Mouse (Mus musculus) regulatory T cell (primary cell): Measurements from ENCODE around the gene Palm2.

Experiments used
- in situ Hi-C: fragments of 300-600 bp; cut with MboI, MseI; formaldehyde crosslinking; loops from one replicate; pipeline ENCODE4 v1.15.1; 2025; ENCODE audit warnings: high pct_unique_total_duplicates

The Palm2 gene

DNA sequence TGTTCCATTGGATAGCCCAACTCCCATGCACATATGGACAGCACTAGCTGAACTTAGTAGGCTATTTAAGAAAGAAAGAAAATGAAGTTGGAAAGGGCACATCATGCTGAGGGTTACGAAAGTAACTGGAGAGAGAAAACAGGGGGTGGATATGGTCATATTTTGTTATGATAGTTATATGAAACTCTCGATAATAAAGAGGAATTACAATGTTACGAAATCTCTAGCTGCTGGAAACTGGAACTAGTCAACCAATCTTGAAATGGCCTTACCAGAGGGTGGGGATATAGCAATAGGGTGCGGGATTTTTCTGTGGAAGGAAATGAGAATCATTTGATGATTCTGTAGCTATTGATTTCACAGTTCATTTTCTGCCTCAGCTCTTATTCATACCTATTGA lies 180.6 kb downstream of the Palm2 start:
- in situ Hi-C loops, result no loop called here

DNA sequence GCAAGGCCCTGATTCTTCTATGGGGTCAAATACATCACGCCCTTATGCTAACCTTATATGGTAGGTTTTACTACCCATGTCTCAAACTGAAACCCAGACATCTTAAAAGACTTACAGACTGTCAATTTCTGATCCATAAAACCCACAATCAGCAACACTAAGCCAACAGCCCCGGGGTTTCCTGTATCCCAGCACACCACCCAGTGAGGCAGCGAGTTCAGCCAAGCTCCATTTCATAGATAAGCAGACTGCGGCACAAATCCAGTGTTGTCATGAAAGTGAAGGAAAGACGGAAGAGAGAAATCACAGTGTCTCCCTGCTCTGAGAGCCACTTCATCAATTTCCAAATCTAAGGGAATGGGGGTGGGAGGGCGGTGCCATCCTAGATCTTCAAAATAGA lies 184.7 kb downstream of the Palm2 start:
- in situ Hi-C loops, result no loop called here

DNA sequence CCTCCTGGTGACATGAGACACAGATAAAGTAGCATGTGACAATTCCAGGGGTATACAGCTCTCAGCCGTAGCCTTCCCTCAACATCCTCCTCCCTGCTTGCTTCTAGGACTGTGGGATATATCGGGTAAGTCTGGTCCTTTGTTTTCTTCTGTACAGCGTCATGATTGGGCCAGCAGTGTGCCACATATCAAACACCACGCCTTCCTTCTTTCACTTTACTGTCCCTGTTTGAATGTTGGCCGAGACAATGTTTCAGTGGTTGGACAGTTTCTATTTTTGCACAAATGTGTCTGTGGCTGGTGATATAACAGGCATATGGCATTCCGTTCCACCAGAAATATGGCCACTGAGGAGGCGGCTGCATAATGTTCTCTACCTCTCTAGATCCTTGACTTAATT lies 188.8 kb downstream of the Palm2 start:
- in situ Hi-C loops, result no loop called here

DNA sequence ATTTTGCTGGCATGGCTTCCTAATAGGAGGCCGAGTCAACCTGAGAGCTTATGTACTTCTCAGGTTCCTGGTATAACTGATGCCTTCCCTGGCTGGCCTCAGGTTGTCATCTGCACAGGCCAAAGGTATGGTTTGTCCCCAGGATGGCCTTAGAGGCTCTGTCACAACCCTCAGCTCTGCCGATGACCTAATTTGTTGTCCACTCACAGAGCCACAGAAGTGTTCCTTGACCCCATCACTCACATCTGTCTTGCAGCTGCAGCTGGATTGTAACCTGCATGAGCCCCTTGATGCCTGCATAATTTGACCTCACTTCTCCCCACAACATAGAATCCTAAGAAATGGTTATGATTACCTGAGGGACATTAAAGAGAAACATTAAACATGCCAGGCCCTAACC lies 190.8 kb downstream of the Palm2 start:
- in situ Hi-C loops, result no loop called here

DNA sequence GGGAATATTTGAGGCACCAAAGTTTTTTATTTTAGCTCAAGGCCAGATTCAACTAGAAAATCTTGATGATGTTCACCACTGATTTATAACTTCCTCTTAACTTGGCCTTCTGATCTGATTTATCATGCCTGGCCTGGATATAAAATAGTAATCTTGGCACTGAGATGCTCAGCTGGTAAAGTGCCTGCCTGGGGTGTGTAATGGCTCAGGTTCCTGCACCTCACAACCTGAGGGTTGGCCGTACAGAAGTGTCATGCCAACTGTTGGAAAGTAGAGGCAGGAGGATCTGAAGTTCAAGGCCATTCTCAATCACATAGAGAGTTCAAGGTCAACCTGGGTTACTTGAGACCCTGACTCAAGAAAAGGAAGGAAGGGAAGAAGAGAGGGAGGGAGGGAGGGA lies 191.3 kb downstream of the Palm2 start:
- in situ Hi-C loops, result no loop called here

DNA sequence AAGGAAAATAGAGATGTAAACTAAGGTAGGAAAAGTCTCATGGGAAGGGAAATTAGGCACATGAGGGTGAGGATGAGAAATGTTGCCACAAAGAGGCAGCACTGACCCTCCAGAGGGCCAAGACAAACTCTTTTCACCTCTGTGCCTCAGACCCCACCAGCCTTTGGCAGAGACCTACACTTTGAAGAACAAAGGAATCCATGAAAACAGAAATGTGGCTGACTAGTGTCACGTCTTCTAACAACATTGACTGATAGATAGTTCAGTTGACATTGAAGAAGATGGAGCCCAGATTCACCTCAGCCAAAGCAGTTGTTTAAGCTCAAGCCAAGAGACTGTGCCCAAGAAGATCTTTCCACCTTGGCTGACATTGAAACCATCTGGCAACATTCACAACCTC lies 191.7 kb downstream of the Palm2 start:
- in situ Hi-C loops, result no loop called here

DNA sequence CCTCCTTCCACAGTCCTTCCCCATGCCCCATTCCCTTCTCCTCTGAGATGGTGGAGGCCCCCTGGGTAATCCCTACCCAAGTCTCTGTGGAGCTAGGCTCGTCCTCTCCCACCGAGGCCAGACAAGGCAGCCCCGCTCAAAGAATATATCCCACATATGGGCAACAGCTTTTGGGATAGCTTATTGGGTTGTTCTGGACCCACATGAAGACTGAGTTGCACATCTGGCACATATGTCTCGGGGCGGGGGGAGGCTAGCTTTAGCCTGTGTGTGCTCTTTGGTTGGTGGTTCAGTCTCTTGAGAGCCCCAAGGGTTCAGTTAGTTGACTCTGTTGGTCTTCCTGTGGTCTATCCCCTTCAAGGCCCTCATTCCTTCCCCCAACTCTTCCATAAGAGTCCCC lies 192.9 kb downstream of the Palm2 start:
- in situ Hi-C loops, result no loop called here

DNA sequence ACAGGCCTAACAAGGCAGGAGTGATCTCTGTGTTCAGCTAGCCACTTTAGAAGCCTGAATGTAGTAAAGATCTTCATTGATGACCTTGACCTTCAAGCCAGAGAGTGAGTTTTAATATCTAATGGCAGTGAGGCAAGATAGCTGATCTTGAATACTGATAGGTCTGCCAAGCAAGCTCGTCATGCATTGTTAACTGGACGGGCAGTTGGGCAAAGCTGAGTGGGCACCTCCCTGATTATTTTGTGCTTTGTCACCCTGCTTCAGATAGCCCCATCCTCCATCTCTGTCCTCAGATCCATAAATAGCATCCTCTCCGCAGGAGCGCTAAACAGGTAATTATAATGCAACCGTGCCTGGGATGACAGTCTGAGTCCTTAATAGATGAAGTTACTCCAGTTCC lies 198.3 kb downstream of the Palm2 start:
- in situ Hi-C loops, result no loop called here

DNA sequence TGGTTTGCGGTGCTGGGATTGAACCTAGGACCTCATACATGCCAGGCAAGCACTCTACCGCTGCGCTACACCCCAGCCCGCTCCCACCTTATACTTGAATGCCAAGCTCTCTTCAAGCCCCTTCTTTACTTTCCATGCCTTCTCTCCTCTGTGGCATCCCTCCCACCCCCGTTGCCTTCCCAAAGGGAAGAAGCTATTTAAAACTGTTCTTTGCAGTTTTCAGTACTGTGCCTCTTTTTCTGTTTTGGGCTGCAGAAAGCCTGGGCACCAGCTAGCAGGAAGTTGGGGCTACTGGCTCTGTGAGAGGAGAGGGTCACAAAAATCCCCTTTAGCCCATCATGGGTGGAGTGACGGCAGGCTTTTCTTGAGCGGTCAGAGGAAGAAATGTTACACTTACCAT lies 199.0 kb downstream of the Palm2 start:
- in situ Hi-C loops, result no loop called here

DNA sequence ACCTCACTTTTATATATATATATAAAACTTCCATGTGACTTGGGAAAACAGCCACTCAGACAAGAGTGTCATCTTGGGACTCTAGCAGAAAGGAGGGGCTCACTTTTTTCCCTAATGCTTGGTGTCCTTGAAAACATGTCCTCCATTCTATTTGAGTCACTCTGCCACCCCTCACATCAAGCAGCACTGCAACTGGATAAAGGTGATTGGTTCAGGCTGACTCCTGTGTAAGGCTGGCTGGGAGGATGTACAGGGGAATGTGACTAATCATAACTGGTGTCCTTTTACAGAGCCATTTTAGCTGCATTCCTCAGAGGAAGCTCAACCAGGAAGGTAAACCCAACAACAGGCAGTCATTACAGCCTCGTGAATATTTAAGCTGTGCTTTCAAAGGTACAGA lies 200.9 kb downstream of the Palm2 start:
- in situ Hi-C loops, result no loop called here

DNA sequence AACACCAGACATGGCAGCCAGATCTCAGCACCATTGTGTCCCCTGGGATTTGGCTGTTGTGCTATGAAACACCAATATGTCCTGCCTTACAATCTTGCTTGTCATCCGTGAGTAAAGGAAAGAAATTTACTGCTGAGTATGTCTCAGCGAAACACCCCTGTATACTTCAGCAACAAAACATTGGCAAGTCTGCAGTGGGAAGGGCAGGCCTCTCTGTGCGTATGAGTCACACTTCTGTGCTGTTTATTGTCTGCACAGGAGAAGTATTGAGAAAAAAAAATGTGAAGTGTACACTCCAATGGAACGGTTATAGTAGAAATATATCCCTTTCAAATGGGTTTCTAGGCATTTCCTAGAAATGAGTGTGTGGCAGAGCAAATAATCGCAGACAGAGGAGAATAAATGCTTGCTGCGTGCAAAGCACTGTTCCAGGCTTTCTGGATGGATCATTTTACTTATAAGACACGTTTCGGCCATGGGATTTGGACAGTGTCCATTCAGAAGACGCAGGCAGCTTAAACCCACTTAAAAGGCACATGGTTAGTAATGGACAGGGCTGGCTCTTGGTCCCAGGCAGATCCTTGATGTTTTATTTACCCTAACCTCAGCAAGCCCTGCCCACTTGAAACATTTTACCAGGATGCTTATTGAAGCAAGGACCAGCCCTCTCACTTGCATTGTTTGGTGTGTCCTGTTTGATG lies 202.9 kb downstream of the Palm2 start:
- in situ Hi-C loops, result no loop called here

DNA sequence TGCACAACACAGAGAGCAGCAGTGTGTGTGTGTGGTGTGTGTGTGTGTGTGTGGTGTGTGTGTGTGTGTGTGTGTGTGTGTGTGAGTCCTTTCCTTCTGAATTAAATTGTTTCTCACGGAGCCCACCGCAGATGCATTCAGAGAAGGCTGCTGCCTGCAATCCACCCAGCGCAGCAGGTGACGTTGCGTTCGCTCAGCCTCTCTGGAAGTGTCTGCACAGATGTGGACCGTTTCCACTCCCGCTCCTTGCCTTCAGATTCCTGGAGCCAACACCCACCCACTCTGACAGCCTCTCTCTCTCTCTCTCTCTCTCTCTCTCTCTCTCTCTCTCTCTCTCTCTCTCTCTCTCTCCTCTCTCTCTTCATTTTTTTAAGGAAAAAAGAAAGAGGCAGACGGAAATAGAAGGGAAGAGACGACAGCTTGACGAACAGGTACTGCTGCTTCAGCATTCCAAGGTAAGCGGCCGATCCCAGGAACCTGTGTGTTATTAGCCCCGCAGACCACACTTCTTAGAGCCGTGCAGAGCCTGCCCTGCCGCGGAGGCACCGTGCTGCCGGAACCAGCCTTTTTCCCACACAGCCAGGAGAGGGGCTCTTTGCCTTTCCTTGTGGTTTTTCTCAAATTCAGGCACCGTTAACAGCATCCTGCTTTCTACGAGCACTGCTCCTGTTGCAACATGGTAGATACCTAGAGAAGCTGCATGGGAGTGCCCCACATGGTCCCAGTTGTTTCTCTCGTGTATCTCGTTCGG lies 203.8 kb downstream of the Palm2 start:
- in situ Hi-C loops, result no loop called here

DNA sequence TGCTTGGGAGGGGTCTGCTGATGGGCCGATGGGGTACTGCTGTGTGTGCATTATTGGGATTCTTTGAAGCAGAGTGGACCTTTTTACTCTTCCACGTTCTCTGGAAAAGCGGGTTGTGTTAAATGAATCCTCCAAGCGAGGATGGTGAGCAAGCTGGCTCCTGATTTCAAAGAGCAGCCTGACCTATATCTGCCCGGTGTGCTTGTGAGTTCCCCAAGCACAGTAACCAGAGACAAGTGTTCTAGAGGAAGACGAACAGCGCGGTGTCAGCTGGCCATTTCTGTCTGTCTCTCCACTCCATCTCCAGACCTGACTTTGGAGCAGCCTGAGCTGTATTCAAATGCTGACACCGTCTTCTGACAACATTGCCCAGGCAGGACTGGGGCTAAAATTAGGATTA lies 204.9 kb downstream of the Palm2 start:
- in situ Hi-C loops, result no loop called here

DNA sequence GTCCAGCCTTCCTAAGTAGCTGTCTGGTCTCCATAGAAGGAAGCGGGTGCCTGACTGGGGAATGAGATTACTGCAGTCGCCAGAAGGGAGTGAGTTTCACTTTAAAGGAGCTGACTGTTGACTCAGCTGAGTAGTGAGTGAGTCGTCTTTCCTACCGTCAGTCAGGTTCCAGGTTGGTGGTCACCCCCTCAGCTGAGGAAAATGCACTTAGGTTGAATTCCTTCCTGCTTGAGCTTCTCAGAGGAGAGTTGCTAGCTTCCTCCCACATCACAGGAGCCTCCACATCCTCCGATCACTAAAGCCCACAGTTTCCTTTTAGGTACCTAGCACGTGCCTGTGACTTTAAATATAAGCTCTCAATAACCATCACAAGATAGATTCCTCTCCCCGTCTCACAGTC lies 206.2 kb downstream of the Palm2 start:
- in situ Hi-C loops, result no loop called here

DNA sequence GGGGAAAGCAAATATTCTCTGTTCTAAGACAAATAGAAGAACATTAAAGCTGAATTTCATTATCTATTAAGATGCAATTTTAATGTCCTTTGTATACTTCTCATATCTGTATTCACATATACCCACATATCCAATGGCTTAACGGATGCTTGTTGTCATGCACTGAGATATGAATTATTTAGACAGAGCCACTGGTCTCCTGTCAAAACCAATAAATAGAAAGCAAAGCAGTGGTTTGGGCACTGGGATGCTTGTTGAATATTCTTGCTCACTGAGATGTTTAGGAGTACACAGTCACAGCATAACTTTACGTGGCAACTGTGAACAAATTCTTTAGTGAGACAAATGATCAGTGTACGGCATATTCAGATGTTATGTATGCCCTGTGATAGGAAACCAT lies 206.9 kb downstream of the Palm2 start:
- in situ Hi-C loops, result no loop called here

DNA sequence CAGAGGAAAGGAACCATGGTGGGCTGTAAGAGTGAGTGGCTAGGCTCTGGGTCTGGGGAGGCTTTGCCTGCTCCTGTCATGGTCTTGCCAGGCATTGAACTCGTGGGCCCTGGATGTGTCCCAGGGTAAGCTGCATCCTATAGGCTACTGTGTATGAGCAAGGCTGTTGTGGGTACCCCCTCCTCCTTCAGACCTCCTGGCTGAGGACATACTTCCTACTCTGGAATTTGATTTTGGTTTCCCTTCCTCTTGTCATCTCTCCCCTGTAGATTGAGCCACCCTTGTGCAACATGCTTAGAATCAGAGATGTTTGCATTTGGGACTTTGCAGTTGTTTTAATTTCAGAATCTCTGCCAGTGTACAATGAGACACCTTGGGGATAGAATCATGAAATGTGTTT lies 216.9 kb downstream of the Palm2 start:
- in situ Hi-C loops, result no loop called here

DNA sequence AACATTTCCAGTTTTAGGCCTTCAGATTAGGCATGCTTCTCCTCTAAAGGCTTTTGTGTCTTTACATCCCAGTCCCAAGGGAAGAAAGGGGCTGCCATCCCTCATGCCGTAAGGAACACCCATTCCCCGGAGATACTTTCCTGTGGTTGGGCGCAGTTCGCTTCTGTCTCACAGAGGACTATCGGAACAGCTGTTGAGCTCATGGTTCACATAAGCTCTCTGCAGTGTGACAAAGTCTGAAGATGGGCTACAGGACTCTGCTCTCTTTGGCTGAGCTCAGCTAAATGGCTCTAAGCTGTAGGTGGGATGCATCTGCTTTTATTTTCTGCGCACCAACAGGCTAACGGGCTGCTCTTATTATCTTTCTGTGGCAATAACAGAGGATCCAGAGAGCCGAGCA lies 217.5 kb downstream of the Palm2 start:
- in situ Hi-C loops, result no loop called here

DNA sequence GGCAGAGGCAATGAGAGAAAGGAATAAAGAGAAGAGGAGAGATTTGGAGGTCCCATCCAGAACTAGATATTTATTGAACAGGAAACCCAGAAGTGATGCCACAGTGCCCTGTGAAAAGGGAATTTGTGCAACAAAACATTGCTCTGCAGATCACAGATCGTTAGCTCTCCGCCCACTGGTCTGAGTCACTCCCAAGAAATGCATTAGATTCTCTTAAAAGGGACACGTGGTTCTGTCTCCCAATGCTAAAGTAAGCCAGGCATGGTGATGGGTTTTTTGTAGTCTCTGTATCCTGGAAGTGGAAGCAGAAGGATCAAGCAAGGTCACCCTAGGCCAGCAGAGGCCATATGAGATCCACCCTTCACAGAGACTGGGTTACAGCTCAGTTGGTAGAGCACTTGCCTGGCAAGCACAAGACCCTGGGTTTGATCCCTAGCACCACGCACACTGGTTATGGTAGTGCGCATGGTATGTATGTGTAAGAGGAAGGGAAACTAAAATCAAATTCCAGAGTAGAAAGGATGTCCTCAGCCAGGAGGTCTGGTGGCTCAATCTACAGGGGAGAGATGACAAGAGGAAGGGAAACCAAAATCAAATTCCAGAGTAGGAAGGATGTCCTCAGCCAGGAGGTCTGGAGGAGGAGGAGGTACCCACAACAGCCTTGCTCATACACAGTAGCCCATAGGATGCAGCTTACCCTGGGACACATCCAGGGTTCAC lies 218.3 kb downstream of the Palm2 start:
- in situ Hi-C loops, result no loop called here

DNA sequence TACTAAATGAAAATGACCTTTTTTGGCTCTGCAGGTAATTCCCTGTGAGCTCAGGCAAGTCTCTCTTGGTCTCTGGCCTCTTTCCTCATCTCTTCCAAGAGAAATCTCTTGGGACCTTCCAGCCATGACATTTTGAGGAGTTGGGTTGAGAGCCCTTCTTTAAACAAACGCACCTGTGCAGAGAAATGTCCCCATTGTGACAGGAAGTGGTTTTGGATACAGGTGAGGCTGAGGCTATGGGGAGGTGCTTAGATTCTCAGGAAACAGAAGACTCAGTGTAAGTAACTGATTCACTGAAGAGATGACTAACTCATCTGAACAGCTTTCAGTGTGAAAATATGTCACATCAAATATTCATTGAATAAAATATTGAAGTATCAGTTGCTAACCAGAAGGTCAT lies 221.9 kb downstream of the Palm2 start:
- in situ Hi-C loops, result no loop called here

DNA sequence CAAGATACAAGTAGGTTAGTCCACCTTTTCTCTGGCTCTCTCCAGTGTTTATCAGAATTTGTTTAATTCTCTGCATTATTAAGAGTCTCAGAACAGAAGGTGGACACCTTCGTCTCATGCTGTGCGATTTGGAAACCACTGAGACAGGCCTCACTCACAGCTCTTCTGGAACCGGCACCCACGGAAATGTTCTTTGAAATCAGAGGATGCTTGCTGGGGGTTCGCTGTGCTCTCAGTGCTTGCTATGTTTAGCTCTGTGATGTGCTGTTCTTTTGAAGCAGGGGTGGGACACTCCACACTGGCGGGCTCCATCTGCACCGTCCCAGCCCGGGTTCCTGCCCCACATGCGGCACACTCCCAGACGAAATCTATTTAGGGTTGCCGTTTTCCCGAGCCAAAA lies 222.3 kb downstream of the Palm2 start:
- in situ Hi-C loops, result no loop called here

DNA sequence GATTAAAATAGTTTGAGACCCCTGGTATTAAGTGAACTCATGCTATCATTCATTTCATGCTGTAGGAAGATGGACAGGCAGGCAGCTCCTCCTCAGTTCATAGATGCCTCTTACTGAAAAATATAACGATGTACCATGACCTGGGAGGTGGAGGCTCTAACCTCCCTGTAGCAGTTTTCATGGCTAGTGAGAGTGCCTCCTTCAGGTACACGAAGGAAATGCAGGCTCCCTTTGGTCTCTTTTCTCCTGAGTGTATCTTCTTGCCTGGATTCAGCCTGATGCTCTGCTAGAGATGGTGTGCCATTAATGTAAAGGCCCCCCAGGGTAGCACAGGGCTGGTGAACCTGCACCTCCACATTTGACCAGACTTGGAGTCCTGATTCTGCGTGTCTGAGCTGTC lies 222.8 kb downstream of the Palm2 start:
- in situ Hi-C loops, result no loop called here

DNA sequence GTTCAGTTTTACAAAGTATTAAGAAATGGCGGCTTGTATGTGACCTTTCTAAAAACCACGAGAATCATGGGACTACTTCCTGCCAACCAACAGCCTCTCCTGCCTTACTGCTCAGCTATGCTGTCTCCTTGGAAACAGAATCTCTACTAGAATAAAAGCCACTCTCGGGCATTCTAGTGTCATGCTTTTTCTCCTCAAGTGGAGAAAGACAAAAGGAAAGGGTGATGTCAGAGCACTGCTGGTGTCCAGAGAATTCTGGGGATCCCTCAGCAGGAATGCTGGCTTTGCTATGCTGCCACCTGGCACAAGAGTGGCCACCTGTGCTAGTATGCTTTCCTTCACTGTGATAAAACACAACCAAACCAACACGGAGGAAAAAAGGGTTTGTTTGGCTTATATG lies 226.4 kb downstream of the Palm2 start:
- in situ Hi-C loops, result no loop called here

DNA sequence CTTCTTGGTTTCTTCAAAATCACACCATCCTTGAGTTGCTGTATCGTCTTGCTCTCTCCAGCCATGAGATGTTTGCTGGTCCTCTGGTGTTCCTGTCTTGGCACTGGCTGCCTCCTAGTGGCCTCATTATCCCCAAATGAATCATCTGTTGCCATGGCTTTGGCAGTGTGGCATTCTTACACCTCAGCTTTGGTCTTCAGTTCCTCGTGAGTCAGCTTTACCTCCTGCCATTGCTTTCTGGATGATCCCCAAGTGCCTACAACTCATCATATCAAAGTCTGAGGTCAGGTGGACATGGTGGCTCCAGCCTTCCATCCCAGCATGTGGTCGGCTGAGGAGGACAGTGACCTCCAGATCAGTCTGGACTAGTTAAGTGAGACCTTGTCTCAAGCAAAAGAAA lies 232.1 kb downstream of the Palm2 start:
- in situ Hi-C loops, result no loop called here
